Mouse (Mus musculus) bone marrow macrophage, adult 2 months (primary cell): ENCODE measurements around the gene St6galnac1.

Experiments used
- CTCF ChIP-seq: IDR thresholded peaks from 2 replicates; pipeline ENCODE4 v1.5.1; 2012; ENCODE audit warnings: low read depth, mild to moderate bottlenecking, low read length, moderate library complexity
- POLR2A ChIP-seq: IDR thresholded peaks from 2 replicates; pipeline ENCODE4 v1.6.1; 2012; ENCODE audit warnings: mild to moderate bottlenecking, low read depth, low read length, borderline replicate concordance

- TF ChIP-seq CTCF, result no peak
- TF ChIP-seq POLR2A, result no peak
Observed at GRCm38 (mm10) chr11:116729276-116730008, 45.9 kb downstream of the St6galnac1 start.
